In the genomic region with DNA sequence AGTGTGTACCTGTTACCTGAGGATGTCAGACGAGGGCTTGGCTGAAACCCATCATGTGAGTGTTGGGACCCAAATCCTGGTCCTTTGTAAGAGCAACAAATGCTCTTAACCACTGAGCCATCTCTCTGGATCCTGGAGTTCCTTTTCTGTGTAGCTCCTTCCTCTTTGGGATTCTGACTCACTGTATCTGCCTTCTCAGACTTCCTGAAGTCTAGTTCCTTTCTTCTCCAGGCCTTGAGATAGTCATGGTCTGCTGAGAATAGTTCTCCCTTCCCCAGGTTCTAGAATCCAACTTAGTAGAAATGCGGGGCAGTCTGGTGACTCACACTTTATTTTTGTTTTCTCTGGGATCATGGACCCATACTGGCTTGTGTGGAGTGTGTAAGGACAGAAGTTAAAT, we compare ENCODE assay signal across 24 mouse cellular contexts. TPM values are rescaled to one million over a fixed set of nuclear protein-coding genes. Genes with fewer than 3 reads are reported as not detected.
"Had no signal": no experiment of that assay in that cellular context is flagged by ENCODE, and none has a peak within 500 bp of the region (broad histone marks: within the 10 kb centered on the region; RNA-seq: fewer than 3 reads in every experiment).

No protein-coding gene starts in this region.

- DNase-seq: kidney, adult 2 months; kidney, postnatal 14 days; left cerebral cortex, postnatal 4 days; lung, embryonic 14.5 days; lung, postnatal 10 days; retina, postnatal 1 day; right cerebral cortex, postnatal 14 days; thymus, adult 2 months; thymus, postnatal 25 days had no signal

- H3K36me3 ChIP-seq: kidney, embryonic 15.5 days; limb, embryonic 13.5 days; midbrain, embryonic 15.5 days; neural tube, embryonic 13.5 days; stomach, embryonic 15.5 days had no signal

- H3K27ac ChIP-seq: kidney, embryonic 15.5 days; limb, embryonic 13.5 days; midbrain, embryonic 15.5 days; neural tube, embryonic 13.5 days; stomach, embryonic 15.5 days had no signal

- H3K4me1 ChIP-seq: kidney, embryonic 15.5 days; limb, embryonic 13.5 days; midbrain, embryonic 15.5 days; neural tube, embryonic 13.5 days; stomach, embryonic 15.5 days had no signal

- H3K4me3 ChIP-seq: kidney, embryonic 15.5 days; limb, embryonic 13.5 days; midbrain, embryonic 15.5 days; neural tube, embryonic 13.5 days; stomach, embryonic 15.5 days had no signal

RNA-seq across cellular contexts. Expression of gene Faiml, which starts 24.4 kb away (rescaled TPM):
- total RNA-seq: layer of hippocampus, adult 8-10 months; layer of hippocampus, postnatal 14 days; left cerebral cortex, adult 18-20 months; left cerebral cortex, postnatal 10 days; left cerebral cortex, postnatal 4 days had no signal
- polyA plus RNA-seq: kidney, adult 2 months; kidney, embryonic 15.5 days; large intestine, adult 2 months; limb, embryonic 13.5 days; liver, embryonic 11.5 days; liver, embryonic 16.5 days; lung, embryonic 14.5 days; midbrain, embryonic 11.5 days; midbrain, embryonic 15.5 days; neural tube, embryonic 13.5 days; spleen, adult 2 months; stomach, embryonic 15.5 days; thymus, adult 2 months; urinary bladder, adult 2 months had no signal
